Mouse (Mus musculus) kidney, adult 2 months (tissue): ENCODE measurements around the gene Catsperz.

Source experiments
- CTCF ChIP-seq: fragments of 200-500 bp; conservative IDR thresholded peaks from 2 replicates; pipeline ENCODE4 v1.5.1; 2011; ENCODE audit warnings: low read depth, mild to moderate bottlenecking, control low read depth, low read length, moderate library complexity, mixed read lengths; ENCODE audit not compliant: insufficient read depth, insufficient read length
- POLR2A ChIP-seq: fragments of 200-500 bp; IDR thresholded peaks from one replicate; pipeline ENCODE4 v1.6.1; 2011; ENCODE audit warnings: low read depth, low read length, control low read depth

DNA sequence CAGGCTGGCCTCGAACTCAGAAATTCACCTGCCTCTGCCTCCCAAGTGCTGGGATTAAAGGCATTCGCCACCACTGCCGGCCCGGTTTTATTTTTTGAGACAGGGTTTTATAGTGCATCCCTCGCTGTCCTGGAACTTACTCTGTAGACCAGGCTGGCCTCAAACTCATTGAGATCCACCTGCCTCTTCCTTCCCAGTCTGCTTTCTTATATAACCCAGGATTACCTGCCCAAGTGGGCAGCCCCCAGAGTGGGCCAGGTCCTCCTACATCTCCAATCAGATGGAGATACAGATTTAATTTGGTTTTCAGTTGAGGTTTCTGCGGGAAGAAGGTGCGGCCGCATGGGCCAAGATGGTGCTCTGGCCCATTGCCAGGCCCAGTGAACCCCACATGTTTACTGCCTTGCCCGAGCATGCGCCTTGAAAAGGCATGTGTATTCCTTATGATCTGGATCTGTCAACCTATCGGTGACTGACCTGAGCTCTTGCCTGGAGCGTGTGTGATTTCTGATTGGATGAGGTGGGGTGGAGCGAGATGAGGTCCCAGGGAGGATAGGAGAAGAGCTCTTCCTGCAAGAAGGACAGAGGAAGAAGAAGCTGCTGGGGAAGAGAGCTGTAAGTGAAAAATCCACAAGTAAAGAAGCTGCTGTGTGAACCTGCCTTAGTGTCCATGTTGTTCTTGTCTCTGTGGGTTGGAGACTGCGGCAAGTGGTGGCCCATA is 31.3 kb downstream of the Catsperz start:
- TF ChIP-seq POLR2A (no peak), CTCF (no peak)
